Mouse (Mus musculus) heart, postnatal 0 days (tissue): ENCODE results near the gene Fut8. TPM values are rescaled to one million over a fixed set of nuclear protein-coding genes. Genes with fewer than 3 reads are reported as not detected.
A peak's percentile ranks its signal among the peaks of the same experiment; 100 is the strongest.

Experiments used
- ATAC-seq: fragments of 200-750 bp; cut with Nextera tagmentation; 2 replicates; pipeline ENCODE4 v1.8.0; 2017; ENCODE audit warnings: low read depth, moderate number of reproducible peaks, moderate library complexity; ENCODE audit not compliant: insufficient read depth
- DNase-seq: peaks from one replicate; pipeline ENCODE4 v3.0.0-alpha.2; 2016; ENCODE audit warnings: low spot score
- H3K27ac ChIP-seq: fragments of 300-500 bp; sonication (generic); 2 replicates; pipeline ENCODE4 v1.5.1; 2014; ENCODE audit warnings: low read depth, mild to moderate bottlenecking
- H3K27me3 ChIP-seq: fragments of 300-500 bp; sonication (generic); 2 replicates; pipeline ENCODE4 v1.6.1; 2014; ENCODE audit warnings: low read length, mixed read lengths; ENCODE audit not compliant: control insufficient read depth, insufficient read depth
- H3K36me3 ChIP-seq: fragments of 300-500 bp; sonication (generic); replicated peaks from 2 replicates; pipeline ENCODE4 v1.6.1; 2014; ENCODE audit warnings: low read length, mixed read lengths; ENCODE audit not compliant: control insufficient read depth, insufficient read depth
- H3K4me1 ChIP-seq: fragments of 300-500 bp; sonication (generic); 2 replicates; pipeline ENCODE4 v1.6.1; 2014; ENCODE audit warnings: antibody characterized with exemption; ENCODE audit not compliant: control insufficient read depth, insufficient read depth
- H3K4me2 ChIP-seq: fragments of 300-500 bp; sonication (generic); 2 replicates; pipeline ENCODE4 v1.6.1; 2014; ENCODE audit warnings: low read depth, mild to moderate bottlenecking, low read length, moderate library complexity
- H3K4me3 ChIP-seq: fragments of 300-500 bp; sonication (generic); 2 replicates; pipeline ENCODE4 v1.5.1; 2014; ENCODE audit warnings: low read depth, low read length
- H3K9ac ChIP-seq: fragments of 300-500 bp; sonication (generic); replicated peaks from 2 replicates; pipeline ENCODE4 v1.6.1; 2014; ENCODE audit warnings: low read depth, low read length, mixed read lengths
- H3K9me3 ChIP-seq: fragments of 300-500 bp; sonication (generic); replicated peaks from 2 replicates; pipeline ENCODE4 v1.6.1; 2016; ENCODE audit warnings: low read length; ENCODE audit not compliant: control insufficient read depth
- CTCF ChIP-seq: IDR thresholded peaks from 2 replicates; pipeline ENCODE4 v1.5.1; 2016; ENCODE audit warnings: antibody characterized with exemption, control low read depth, low read depth
- EP300 ChIP-seq: IDR thresholded peaks from 2 replicates; pipeline ENCODE4 v1.6.1; 2016; ENCODE audit warnings: antibody characterized with exemption, low read depth
- WGBS: fragments of 180-500 bp; shearing (Covaris S2); extraction: QIAGEN DNeasy Blood & Tissue Kit; methylation state at CpG from one replicate; pipeline ENCODE4 v1.1.7; 2014; 5-methylcytosine and 5-hydroxymethylcytosine counted together
- polyA plus RNA-seq: library from polyadenylated mRNA; unstranded; fragments of >200 nt; fragmentation: Nextera tagmentation; extraction: Ambion mirVana; gene quantifications from 2 replicates; pipeline ENCODE4 v1.2.1, GENCODE M21; 2015
- total RNA-seq: library from RNA; depleted of rRNA; stranded (reverse); fragments of >200 nt; gene quantifications from 2 replicates; pipeline ENCODE4 v1.2.3, GENCODE M21; 2014; ENCODE audit warnings: low replicate concordance; rRNA removed

Fut8 gene
- total RNA-seq (12.7 and 20.2 TPM in 2 replicates), polyA plus RNA-seq (11.1 and 11.5 TPM in 2 replicates)

- Histone ChIP-seq H3K27ac (peak within 1 kb of the TSS; percentile 96), H3K36me3 (no peaks in the 10 kb centered on the region), H3K9me3 (no peaks in the 10 kb centered on the region), H3K27me3 (no peaks in the 10 kb centered on the region), H3K4me3 (peak within 1 kb of the TSS; percentile 91), H3K4me2 (peak within 1 kb of the TSS; percentile 97), H3K4me1 (no peaks in the 10 kb centered on the region), H3K9ac (peak within 1 kb of the TSS; percentile 85)
- ATAC-seq: peak; percentile 78
- no peak for TF ChIP-seq CTCF
- no peak for TF ChIP-seq EP300
- WGBS: under 1% methylated on average over 46 of the region's 46 CpGs
- peak; percentile 87 for DNase-seq
Measured at GRCm38 (mm10) chr12:77237950-77238530, at the start of gene Fut8. Gene Fut8 (plus strand): TSS chr12:77238125.

- Histone ChIP-seq H3K27me3 (no peaks in the 10 kb centered on the region), H3K9me3 (no peaks in the 10 kb centered on the region), H3K9ac (no peak overlapping the region), H3K4me1 (peaks cover 4% of the 10 kb centered on the region; the same call in 1 of the 2 replicates), H3K36me3 (no peaks in the 10 kb centered on the region), H3K4me3 (no peak overlapping the region), H3K27ac (no peak overlapping the region), H3K4me2 (no peak overlapping the region)
- ATAC-seq: no peak
- no peak for TF ChIP-seq EP300
- no peak for TF ChIP-seq CTCF
- 54% methylated on average over 4 of the region's 4 CpGs for WGBS
- no peak for DNase-seq
Measured at GRCm38 (mm10) chr12:77189161-77189560, 48.8 kb upstream of the Fut8 start.

- no peak overlapping the region for H3K4me2 ChIP-seq
- TF ChIP-seq CTCF (no peak), EP300 (no peak)
- H3K27ac ChIP-seq: no peak overlapping the region
- no peak overlapping the region for H3K9ac ChIP-seq
- no peak overlapping the region for H3K4me3 ChIP-seq
- peaks cover 4% of the 10 kb centered on the region; the same call in 1 of the 2 replicates for H3K4me1 ChIP-seq
- H3K9me3 ChIP-seq: no peaks in the 10 kb centered on the region
- no peaks in the 10 kb centered on the region for H3K36me3 ChIP-seq
- no peak for ATAC-seq
- no peaks in the 10 kb centered on the region for H3K27me3 ChIP-seq
- no peak for DNase-seq
- 90% methylated on average over 3 of the region's 3 CpGs for WGBS
Measured at GRCm38 (mm10) chr12:77189933-77190446, 47.9 kb upstream of the Fut8 start.

GRCm38 (mm10) chr12:77191478-77192271 is 46.2 kb upstream of the Fut8 start:
- Histone ChIP-seq H3K9me3 (no peaks in the 10 kb centered on the region), H3K4me3 (no peak overlapping the region), H3K27ac (no peak overlapping the region), H3K4me1 (peaks cover 4% of the 10 kb centered on the region; the same call in 1 of the 2 replicates), H3K36me3 (no peaks in the 10 kb centered on the region), H3K27me3 (no peaks in the 10 kb centered on the region), H3K4me2 (no peak overlapping the region), H3K9ac (no peak overlapping the region)
- DNase-seq: no peak
- 88% methylated on average over 9 of the region's 9 CpGs for WGBS
- no peak for TF ChIP-seq EP300
- no peak for TF ChIP-seq CTCF
- ATAC-seq: no peak

- ATAC-seq: no peak
- WGBS: 91% methylated on average over 3 of the region's 3 CpGs
- H3K4me2 ChIP-seq: no peak overlapping the region
Measured at GRCm38 (mm10) chr12:77192714-77193113, 45.2 kb upstream of the Fut8 start.

More at GRCm38 (mm10) chr12:77192714-77193113, 45.2 kb upstream of the Fut8 start:
- Histone ChIP-seq H3K36me3 (no peaks in the 10 kb centered on the region), H3K9me3 (no peaks in the 10 kb centered on the region), H3K4me1 (peaks cover 4% of the 10 kb centered on the region; the same call in 1 of the 2 replicates), H3K27me3 (no peaks in the 10 kb centered on the region), H3K27ac (no peak overlapping the region), H3K4me3 (no peak overlapping the region), H3K9ac (no peak overlapping the region)
- no peak for TF ChIP-seq CTCF
- no peak for TF ChIP-seq EP300
- no peak for DNase-seq
